Mouse (Mus musculus): ENCODE measurements at regions not wholly inside any gene's neighbourhood (a gene's known extent, or its start where the extent isn't known, plus 50 kb on each side); places are given as distances from the start of the nearest gene placed in this dataset.
A peak's percentile ranks its signal among the peaks of the same experiment; 100 is the strongest.

DNA sequence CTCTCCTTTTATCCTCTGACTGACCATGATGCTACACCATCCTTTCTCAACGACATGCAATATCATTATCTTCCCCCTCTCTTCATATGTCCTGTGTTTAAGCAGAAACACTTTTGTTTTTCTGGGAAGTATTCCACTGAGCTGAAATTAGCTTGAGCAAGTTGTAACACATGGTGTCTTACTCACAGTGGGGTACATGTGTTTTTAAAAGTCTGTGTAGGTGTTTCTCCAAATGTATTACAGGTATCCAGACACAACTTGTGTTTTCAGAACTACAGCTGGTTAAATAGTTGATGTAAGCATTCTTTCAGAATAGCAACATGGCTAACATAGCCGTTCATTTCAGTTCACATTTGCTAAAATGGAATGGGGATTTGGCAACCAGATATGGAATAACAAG lies 172.8 kb upstream of the Gm10295 start:
- Histone ChIP-seq H3K36me3 (ENCODE audit: control insufficient read depth, insufficient read depth, low read length) (no peaks in the 10 kb centered on the region), H3K27me3 (ENCODE audit: control insufficient read depth, insufficient read depth, low read length) (no peaks in the 10 kb centered on the region), H3K4me2 (ENCODE audit: low read depth, low read length) (no peak overlapping the region), H3K9me3 (replicated peaks; ENCODE audit: control insufficient read depth, low read length) (no peaks in the 10 kb centered on the region), H3K4me3 (replicated peaks; ENCODE audit: low read length) (no peak overlapping the region), H3K4me1 (ENCODE audit: control insufficient read depth, insufficient read depth, low read length) (no peaks in the 10 kb centered on the region), H3K9ac (ENCODE audit: low read length) (no peak overlapping the region), H3K27ac (ENCODE audit: low read length) (no peak overlapping the region)
- 63% methylated on average over 2 of the region's 2 CpGs for WGBS
- ATAC-seq (ENCODE audit: insufficient read depth, low FRiP score): no peak

DNA sequence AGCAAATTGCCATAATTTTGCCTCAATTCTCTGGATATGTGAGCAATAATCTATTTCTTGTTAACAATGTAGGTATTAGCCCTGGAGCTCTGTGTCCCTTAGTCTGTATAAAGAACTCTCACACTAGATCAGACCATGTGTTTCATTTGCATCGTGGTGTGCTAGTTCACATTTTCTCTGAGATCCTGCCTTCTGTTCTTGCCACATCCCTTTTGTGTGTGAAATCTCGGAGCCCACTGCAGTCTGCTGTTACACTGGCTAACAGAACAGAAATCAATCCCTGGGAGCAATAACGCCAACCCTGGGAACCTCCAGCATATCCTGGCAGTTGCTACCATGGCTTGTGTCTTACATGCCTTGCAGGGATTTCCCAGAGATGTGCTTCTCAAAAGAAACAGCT lies 156.1 kb upstream of the Gm10295 start:
- WGBS: 75% methylated on average over 3 of the region's 3 CpGs
- Histone ChIP-seq H3K4me1 (ENCODE audit: control insufficient read depth, insufficient read depth, low read length) (no peaks in the 10 kb centered on the region), H3K27me3 (ENCODE audit: control insufficient read depth, insufficient read depth, low read length) (no peaks in the 10 kb centered on the region), H3K36me3 (ENCODE audit: control insufficient read depth, insufficient read depth, low read length) (no peaks in the 10 kb centered on the region), H3K27ac (ENCODE audit: low read length) (no peak overlapping the region), H3K9ac (ENCODE audit: low read length) (no peak overlapping the region), H3K4me2 (ENCODE audit: low read depth, low read length) (no peak overlapping the region), H3K4me3 (replicated peaks; ENCODE audit: low read length) (no peak overlapping the region), H3K9me3 (replicated peaks; ENCODE audit: control insufficient read depth, low read length) (no peaks in the 10 kb centered on the region)
- no peak for ATAC-seq (ENCODE audit: insufficient read depth, low FRiP score)

DNA sequence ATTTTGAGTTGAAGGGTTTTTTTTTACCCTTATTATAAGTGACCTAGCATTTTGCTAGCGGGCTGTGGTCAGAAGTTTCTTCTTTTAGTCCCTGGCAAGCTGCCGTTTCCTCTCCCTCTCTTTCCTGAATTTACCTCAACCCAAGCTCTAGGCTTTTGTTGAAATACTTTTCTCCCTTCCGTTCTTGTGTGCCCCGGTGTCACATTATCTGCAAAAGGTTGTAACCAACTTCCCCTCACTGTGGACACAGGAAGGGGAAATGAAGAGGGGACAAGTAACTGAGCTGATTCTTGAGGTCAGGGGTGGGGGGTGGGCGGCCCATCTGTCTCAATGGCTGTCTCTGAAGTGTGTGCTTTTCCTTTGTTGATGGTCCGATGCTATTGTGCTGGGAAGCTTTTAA lies 149.4 kb upstream of the Gm10295 start:
- no peak for ATAC-seq (ENCODE audit: insufficient read depth, low FRiP score)
- Histone ChIP-seq H3K4me2 (ENCODE audit: low read depth, low read length) (no peak overlapping the region), H3K9me3 (replicated peaks; ENCODE audit: control insufficient read depth, low read length) (no peaks in the 10 kb centered on the region), H3K27ac (ENCODE audit: low read length) (no peak overlapping the region), H3K4me3 (replicated peaks; ENCODE audit: low read length) (no peak overlapping the region), H3K27me3 (ENCODE audit: control insufficient read depth, insufficient read depth, low read length) (no peaks in the 10 kb centered on the region), H3K9ac (ENCODE audit: low read length) (no peak overlapping the region), H3K4me1 (ENCODE audit: control insufficient read depth, insufficient read depth, low read length) (no peaks in the 10 kb centered on the region; the same call in none of the 2 replicates), H3K36me3 (ENCODE audit: control insufficient read depth, insufficient read depth, low read length) (no peaks in the 10 kb centered on the region)
- WGBS: 34% methylated on average over 6 of the region's 6 CpGs

GRCm38 (mm10) chr7:71498123-71498522 lies 146.8 kb upstream of the Gm10295 start:
- no peak overlapping the region for H3K27ac ChIP-seq (ENCODE audit: low read length)
- WGBS: 38% methylated on average over 7 of the region's 7 CpGs
- H3K4me2 ChIP-seq (ENCODE audit: low read depth, low read length): no peak overlapping the region
- ATAC-seq (ENCODE audit: insufficient read depth, low FRiP score): no peak
- H3K4me3 ChIP-seq (replicated peaks; ENCODE audit: low read length): no peak overlapping the region
- H3K27me3 ChIP-seq (ENCODE audit: control insufficient read depth, insufficient read depth, low read length): no peaks in the 10 kb centered on the region
- H3K4me1 ChIP-seq (ENCODE audit: control insufficient read depth, insufficient read depth, low read length): no peaks in the 10 kb centered on the region; the same call in none of the 2 replicates
- H3K9me3 ChIP-seq (replicated peaks; ENCODE audit: control insufficient read depth, low read length): no peaks in the 10 kb centered on the region
- no peaks in the 10 kb centered on the region for H3K36me3 ChIP-seq (ENCODE audit: control insufficient read depth, insufficient read depth, low read length)
- H3K9ac ChIP-seq (ENCODE audit: low read length): no peak overlapping the region

DNA sequence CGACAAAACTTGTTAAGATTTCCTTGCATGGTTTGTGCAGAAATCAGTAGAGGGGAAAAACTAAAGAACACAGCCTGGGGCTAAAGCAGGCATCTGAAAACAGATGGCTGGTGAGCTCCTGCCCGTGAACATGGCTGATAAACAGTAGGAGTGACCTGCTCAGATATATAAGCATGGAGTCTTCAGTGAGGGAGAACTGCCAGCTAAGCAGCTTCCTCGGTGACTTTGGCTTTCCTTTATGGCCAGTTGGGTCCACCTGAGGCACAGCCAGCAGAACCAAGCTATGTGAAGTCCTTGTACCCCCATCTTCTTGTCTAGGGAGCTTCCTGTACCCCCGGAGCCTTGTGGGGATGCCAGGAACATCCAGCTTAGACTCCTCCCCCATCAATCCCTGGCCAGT lies 139.8 kb upstream of the Gm10295 start:
- no peaks in the 10 kb centered on the region for H3K27me3 ChIP-seq (ENCODE audit: control insufficient read depth, insufficient read depth, low read length)
- H3K4me3 ChIP-seq (replicated peaks; ENCODE audit: low read length): no peak overlapping the region
- H3K9ac ChIP-seq (ENCODE audit: low read length): no peak overlapping the region
- H3K4me1 ChIP-seq (ENCODE audit: control insufficient read depth, insufficient read depth, low read length): no peaks in the 10 kb centered on the region
- ATAC-seq (ENCODE audit: insufficient read depth, low FRiP score): no peak
- no peaks in the 10 kb centered on the region for H3K36me3 ChIP-seq (ENCODE audit: control insufficient read depth, insufficient read depth, low read length)
- no peak overlapping the region for H3K27ac ChIP-seq (ENCODE audit: low read length)
- no peak overlapping the region for H3K4me2 ChIP-seq (ENCODE audit: low read depth, low read length)
- no peaks in the 10 kb centered on the region for H3K9me3 ChIP-seq (replicated peaks; ENCODE audit: control insufficient read depth, low read length)
- 64% methylated on average over 4 of the region's 4 CpGs for WGBS

DNA sequence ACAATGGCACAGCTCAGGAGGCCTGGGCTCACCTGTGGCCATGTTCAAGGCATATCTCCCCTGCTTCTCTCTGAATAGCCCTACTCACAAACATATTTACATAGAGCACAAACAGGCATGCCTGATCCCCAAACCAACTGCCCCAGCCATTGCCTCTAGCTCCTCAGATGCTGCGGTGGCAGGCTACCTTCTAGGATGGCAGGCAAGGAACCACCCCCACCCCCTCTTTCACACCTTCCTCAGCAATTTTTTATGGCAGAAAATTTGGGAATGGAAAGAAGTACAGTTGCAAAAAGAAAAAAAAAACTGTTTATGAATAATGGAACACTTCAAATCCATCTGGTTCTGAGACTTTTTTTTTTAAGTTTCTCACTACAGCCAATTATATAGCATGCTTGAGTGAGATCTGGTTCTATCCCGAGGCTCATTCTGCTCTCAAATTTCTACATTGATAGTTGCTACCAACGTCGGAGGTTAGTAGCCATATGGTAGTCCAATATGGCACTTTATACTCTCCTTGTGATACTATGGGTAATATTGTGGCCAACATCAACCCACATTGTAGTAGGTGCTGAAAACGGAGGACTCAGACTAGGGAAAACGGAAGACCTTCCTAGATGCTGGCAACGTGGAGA lies 136.8 kb upstream of the Gm10295 start:
- H3K4me1 ChIP-seq (ENCODE audit: control insufficient read depth, insufficient read depth, low read length): no peaks in the 10 kb centered on the region
- WGBS: 90% methylated on average over 7 of the region's 7 CpGs
- H3K4me2 ChIP-seq (ENCODE audit: low read depth, low read length): no peak overlapping the region
- no peak overlapping the region for H3K27ac ChIP-seq (ENCODE audit: low read length)
- H3K36me3 ChIP-seq (ENCODE audit: control insufficient read depth, insufficient read depth, low read length): no peaks in the 10 kb centered on the region
- ATAC-seq (ENCODE audit: insufficient read depth, low FRiP score): no peak
- H3K9me3 ChIP-seq (replicated peaks; ENCODE audit: control insufficient read depth, low read length): no peaks in the 10 kb centered on the region
- no peak overlapping the region for H3K9ac ChIP-seq (ENCODE audit: low read length)
- no peak overlapping the region for H3K4me3 ChIP-seq (replicated peaks; ENCODE audit: low read length)
- no peaks in the 10 kb centered on the region for H3K27me3 ChIP-seq (ENCODE audit: control insufficient read depth, insufficient read depth, low read length)

- Histone ChIP-seq H3K9me3 (replicated peaks; ENCODE audit: control insufficient read depth, low read length) (no peaks in the 10 kb centered on the region), H3K27ac (ENCODE audit: low read length) (no peak overlapping the region), H3K4me2 (ENCODE audit: low read depth, low read length) (no peak overlapping the region), H3K27me3 (ENCODE audit: control insufficient read depth, insufficient read depth, low read length) (no peaks in the 10 kb centered on the region), H3K9ac (ENCODE audit: low read length) (no peak overlapping the region), H3K36me3 (ENCODE audit: control insufficient read depth, insufficient read depth, low read length) (no peaks in the 10 kb centered on the region), H3K4me3 (replicated peaks; ENCODE audit: low read length) (no peak overlapping the region), H3K4me1 (ENCODE audit: control insufficient read depth, insufficient read depth, low read length) (peaks cover 21% of the 10 kb centered on the region)
- ATAC-seq (ENCODE audit: insufficient read depth, low FRiP score): no peak
- 87% methylated on average over 4 of the region's 4 CpGs for WGBS
Observed at GRCm38 (mm10) chr7:71475383-71475782, 124.1 kb upstream of the Gm10295 start.

- H3K4me2 ChIP-seq (ENCODE audit: low read depth, low read length): peak overlapping the region; percentile 44
- WGBS: 33% methylated on average over 12 of the region's 12 CpGs
- peaks cover 21% of the 10 kb centered on the region for H3K4me1 ChIP-seq (ENCODE audit: control insufficient read depth, insufficient read depth, low read length)
- 0 out of 2 replicates have a peak overlapping the region, but pooled peaks have one; percentile 1 for H3K4me3 ChIP-seq (replicated peaks; ENCODE audit: low read length)
- H3K27ac ChIP-seq (ENCODE audit: low read length): peak overlapping the region; percentile 68
- H3K9ac ChIP-seq (ENCODE audit: low read length): peak overlapping the region; percentile 1; the same call in 1 of the 2 replicates
- H3K27me3 ChIP-seq (ENCODE audit: control insufficient read depth, insufficient read depth, low read length): no peaks in the 10 kb centered on the region
- no peaks in the 10 kb centered on the region for H3K9me3 ChIP-seq (replicated peaks; ENCODE audit: control insufficient read depth, low read length)
- H3K36me3 ChIP-seq (ENCODE audit: control insufficient read depth, insufficient read depth, low read length): no peaks in the 10 kb centered on the region
- ATAC-seq (ENCODE audit: insufficient read depth, low FRiP score): no peak
Observed at GRCm38 (mm10) chr7:71472384-71473141, 121.3 kb upstream of the Gm10295 start.

GRCm38 (mm10) chr7:71471658-71472383 lies 120.5 kb upstream of the Gm10295 start:
- ATAC-seq (ENCODE audit: insufficient read depth, low FRiP score): peak; percentile 53; the same call in 1 of the 2 replicates
- peaks cover 20% of the 10 kb centered on the region for H3K4me1 ChIP-seq (ENCODE audit: control insufficient read depth, insufficient read depth, low read length)

More at GRCm38 (mm10) chr7:71471658-71472383, 120.5 kb upstream of the Gm10295 start:
- Histone ChIP-seq H3K9ac (ENCODE audit: low read length) (peak overlapping the region; percentile 18; the same call in 1 of the 2 replicates), H3K36me3 (ENCODE audit: control insufficient read depth, insufficient read depth, low read length) (no peaks in the 10 kb centered on the region), H3K4me2 (ENCODE audit: low read depth, low read length) (peak overlapping the region; percentile 44), H3K4me3 (replicated peaks; ENCODE audit: low read length) (0 out of 2 replicates have a peak overlapping the region, but pooled peaks have one; percentile 1), H3K9me3 (replicated peaks; ENCODE audit: control insufficient read depth, low read length) (no peaks in the 10 kb centered on the region), H3K27ac (ENCODE audit: low read length) (peak overlapping the region; percentile 68), H3K27me3 (ENCODE audit: control insufficient read depth, insufficient read depth, low read length) (no peaks in the 10 kb centered on the region)
- WGBS: 6% methylated on average over 18 of the region's 18 CpGs
